Mouse (Mus musculus) cerebellum, adult 9-11 months (tissue): ENCODE measurements around the gene Nexn.
"Not testable (repeated sequence)": the region's sequence is repeated elsewhere in the genome, so short reads cannot be mapped to it uniquely, and the experiment has no call there.

Experiments used
- DNase-seq: peaks from one replicate; pipeline ENCODE4 v3.0.0; 2022

Nexn gene

GRCm38 (mm10) chr3:152231333-152232100 lies 34.6 kb downstream of the Nexn start:
- DNase-seq, result no peak

DNA sequence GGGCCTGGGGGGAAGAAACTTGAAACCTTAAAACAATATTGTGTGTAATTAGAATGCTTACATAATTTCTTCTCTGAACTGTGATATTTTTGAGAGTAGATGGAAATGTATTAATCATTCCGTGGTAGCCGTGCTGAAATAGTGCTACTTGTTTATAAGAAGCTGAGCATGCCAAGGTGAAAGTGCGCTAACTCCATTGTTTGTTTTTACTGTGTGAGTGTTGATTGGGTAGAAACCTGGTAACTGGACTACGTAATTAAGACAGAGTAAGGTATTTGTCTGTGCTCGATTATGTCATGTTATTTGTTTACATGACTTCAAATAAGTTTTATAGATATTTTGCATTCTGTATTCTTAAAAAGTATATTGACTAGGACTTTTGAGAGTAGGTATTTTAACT lies 36.9 kb downstream of the Nexn start:
- no peak for DNase-seq

- no peak for DNase-seq
Observed at GRCm38 (mm10) chr3:152228843-152229242, 37.3 kb downstream of the Nexn start.

DNA sequence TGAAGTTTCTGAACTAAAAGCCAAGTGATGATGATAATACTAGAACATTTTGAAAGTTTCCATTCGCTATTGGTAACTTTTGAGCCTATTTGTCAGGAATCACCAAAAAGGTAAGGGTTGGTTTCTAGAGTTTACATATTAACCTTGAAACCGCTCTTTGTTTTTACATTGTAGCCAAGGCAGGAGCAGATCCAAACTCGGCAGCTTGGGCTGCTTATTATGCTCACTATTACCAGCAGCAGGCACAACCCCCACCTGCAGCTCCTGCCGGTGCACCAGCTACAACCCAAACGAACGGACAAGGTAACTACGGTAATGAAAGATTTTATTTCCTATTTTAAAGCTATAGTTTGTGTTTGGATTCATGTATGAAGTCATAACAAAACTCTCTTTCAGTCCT lies 40.2 kb downstream of the Nexn start:
- no peak for DNase-seq

DNA sequence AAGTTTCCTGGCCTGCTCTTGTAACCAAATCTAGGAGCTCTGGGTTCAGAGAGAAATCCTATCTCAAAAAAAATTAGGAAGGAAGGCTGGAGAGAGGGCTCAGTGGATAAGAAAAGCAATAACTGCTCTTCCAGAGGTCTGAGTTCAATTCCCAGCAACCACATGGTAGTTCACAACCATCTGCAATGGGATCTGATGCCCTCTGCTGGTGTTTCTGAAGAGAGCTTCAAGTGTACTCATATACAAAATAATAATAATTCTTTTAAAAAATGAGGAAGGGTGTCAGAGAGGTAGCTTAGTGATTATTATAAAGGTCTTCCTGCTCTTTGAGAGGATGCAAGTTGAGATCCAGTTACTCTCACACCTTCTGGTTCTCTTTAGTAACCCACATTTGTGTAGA lies 41.2 kb downstream of the Nexn start:
- DNase-seq, result no peak

- no peak for DNase-seq
Observed at GRCm38 (mm10) chr3:152213416-152213815, 52.7 kb downstream of the Nexn start.

- DNase-seq, result no peak
Observed at GRCm38 (mm10) chr3:152211731-152212279, 54.3 kb downstream of the Nexn start.

- DNase-seq, result peak; percentile 74
Observed at GRCm38 (mm10) chr3:152210728-152211391, 55.3 kb downstream of the Nexn start.

DNA sequence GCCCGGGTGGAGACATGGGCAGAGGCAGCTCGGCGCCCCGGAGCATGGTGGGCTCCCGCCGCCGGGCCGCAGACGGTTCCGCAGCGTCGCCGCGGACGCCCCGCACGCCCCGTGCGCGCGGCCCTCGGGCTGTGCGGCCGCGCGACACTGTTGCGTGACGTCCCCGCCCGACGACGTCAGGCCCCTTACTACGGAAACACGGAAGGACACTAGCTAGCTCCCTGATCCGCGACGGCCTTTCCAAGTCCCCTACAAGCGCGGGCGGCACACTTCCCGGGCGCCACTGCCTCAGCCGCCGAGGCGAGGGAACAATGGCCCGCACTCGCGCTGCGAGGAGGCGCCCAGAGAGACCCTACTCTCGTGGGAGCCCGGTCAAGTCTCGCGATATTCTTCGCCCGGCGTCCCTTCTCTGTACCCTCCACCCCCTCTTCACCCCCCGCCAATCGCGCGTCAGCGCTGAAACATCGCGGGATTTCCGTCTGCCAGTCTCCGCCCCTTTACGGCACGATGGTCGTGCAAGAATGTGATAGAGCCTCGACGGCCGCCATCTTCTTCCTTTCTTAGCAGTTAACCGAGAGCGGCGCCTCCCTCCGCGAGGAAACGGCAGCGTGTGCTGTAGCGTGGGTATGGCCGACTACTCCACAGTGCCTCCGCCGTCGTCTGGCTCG lies 56.0 kb downstream of the Nexn start, which contains the start of the genes Dnajb4 and Fubp1:
TSS of gene Dnajb4 (minus strand) at position 336 of the 668 bp plus-strand sequence.
TSS of gene Fubp1 (plus strand) at position 456 of the 668 bp plus-strand sequence.
- peak; percentile 99 for DNase-seq

DNA sequence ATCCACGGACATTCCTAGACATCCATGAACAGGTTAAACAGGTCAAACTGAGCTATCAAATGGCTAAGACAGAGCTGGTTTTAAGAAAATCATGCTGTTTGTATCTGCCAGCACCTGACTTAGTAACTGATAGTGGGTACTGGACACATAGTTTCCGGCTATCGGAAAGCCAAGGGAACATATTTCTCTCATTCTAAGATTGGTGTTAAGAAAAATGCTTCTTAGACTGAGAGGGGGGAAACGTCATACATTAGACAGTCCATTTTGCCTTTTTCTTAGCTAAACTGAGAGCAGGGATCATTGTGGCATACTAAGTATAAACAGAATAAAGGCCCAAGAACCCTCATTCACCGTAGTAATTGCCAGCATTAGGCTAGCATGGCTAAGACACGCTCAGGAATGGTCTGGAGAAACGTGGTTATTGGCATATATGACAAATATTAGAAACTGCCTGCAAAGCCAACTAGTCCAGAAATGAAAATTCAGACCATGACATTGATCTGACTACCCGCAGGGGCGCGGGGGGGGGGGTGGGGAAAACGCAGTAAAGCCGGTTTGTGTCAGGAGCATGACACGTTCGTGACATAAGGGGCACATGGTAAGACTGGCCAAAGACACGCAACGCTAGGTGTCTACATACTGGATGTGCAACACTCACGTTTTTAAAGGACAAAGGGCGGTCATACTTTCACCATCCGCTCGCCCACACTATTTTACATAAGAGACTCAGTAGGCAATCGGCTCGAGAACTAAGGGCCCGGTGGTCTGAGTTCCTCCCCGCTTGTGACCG lies 56.8 kb downstream of the Nexn start:
- no peak for DNase-seq

DNA sequence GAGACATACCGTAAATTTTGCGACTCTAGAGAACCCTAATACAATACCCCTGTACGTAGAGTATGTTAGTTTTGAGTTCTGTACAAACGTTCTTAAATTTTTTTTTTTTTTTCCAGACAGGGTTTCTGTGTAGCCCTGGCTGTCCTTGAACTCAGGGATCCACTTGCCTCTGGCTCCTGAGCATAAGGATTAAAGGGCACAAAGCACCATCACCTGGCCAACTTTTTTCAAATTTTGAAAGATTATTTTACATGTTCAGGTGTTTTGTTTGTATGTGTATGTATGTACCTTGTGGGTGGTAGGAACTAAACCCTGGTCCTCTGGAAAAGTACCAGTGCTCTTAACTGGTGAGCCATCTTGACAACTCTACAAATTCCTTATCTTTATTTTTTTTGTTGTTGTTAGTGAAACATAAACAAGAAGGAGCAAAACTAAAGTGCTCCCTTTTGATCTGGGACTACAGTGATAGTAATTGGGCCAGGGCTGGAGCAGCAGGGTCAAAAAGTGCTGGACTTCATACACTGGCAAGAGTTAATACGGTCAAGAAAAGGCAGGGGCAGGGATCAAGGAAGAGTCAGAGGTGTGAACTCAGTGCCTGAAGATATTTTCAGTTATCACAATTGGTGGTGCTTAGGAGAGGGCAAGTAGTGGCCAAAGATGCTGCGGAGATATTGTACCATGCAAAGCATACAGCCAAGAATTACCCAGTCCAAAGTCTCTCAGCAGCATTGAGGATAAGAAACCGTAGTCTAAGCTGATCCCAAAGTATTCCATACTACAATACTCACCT lies 57.9 kb downstream of the Nexn start:
- peak; percentile 22 for DNase-seq

DNA sequence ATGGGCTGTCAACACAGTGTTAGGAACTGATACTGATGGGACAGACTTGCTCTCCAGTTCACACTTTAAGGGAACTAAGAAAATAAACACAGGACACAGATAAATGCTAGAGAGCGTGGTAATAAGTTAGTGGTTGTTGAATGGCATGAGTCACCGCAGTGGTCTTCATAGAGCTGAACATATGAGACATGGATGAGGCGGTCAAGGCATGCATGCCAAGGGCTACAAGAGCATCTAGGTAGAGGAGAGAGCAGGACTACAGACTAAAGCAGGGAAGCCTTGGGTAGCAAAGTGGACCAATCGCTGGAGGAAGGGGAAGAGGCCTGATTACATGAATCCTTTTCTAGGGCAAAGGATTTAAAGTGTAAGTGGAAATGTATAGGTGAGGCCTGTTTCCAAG lies 59.0 kb downstream of the Nexn start:
- DNase-seq, result no peak

DNA sequence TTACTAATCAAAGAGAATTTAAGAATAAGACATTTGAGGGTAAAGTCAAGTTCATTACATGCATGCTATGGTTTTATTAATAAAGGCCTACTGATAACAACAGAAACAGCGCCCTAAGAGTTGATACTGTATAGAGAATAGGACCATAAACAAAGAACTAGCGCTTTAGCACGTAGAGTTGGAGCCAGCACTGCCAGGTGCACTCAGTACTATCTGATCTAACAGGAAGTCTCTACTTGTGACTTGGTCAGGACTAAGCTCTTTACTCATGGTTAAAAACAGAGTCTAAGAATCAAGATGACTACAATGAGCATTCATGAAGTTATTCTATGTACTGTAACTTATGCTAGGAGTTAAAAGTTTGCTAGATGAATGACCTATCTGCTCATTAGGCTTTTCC lies 61.6 kb downstream of the Nexn start:
- DNase-seq, result no peak

GRCm38 (mm10) chr3:152203996-152204395 lies 62.2 kb downstream of the Nexn start:
- no peak for DNase-seq

DNA sequence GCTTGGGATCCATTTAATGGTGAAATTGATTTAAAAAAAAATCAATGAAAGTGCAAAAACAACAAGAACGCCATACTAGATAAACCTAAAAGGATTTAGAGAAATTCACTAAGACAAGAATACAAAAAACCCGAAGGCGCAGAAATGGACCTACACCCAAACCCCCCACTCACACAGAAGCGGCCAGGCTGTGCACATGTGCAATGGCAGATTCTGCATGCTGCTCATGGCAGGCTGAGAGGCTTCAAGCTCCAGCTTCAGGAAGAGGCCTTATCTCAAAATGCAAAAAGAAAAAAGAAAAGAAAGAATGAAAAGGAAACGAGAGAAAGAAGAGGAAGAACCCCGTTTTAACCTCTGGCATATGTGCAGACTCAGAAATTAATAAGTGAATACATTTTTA lies 62.7 kb downstream of the Nexn start:
- no peak for DNase-seq

DNA sequence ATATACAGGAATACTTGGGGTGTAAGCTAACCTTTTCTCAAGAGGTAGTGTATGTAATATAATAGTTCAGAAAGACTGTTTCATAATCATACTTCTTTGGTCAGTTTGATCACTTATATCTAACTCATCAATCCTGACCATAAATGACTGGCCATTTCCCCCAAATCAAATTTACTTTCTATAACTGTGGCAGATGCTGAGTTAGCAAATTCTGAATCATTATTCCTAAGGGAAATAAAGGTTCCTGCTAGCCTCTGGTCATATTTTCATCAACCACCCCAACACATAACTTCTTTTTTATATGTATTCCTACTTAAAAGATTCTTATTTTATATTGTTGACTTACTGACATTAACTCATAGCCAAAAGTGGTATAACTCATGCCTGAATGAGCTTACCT lies 63.2 kb downstream of the Nexn start:
- DNase-seq, result no peak

- no peak for DNase-seq
Observed at GRCm38 (mm10) chr3:152201651-152202050, 64.5 kb downstream of the Nexn start.

DNA sequence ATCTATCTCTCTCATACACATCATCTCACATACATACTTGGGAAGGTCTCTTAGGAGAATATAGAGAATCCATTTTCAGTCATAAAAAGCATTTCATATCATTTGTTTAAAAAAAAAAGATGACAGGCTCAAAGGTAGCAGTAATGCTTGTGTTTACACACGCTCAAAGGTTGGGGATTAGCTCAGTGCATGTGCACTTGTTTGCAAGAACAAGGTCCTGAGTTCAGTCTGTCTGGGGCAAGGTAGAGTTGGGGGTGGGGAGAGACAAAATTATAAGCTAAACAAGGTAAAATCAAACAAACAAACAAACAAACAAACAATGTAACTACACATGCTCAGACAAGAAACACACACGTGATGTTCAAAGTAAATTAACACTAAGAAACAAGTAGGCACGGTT lies 65.0 kb downstream of the Nexn start:
- no peak for DNase-seq

DNA sequence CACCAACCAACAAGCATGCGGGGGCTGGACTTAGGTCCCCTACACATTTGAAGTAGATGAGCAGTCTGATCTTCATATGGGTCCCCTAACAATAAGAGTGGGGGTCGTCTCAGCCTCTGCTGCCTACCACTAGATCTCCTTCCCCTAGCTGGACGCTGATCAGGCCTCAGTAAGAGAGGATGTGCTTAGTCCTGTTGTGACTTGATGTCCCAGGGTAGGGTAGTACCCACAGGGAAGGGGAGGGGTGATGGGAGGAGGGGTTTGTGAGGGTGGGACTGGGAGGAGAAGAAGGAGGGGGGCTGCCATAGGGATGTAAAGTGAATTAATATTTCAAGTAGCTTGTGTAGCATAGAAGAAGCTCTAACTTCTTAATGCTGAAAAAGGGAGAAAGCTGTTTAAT lies 67.0 kb downstream of the Nexn start:
- DNase-seq, result no peak

DNA sequence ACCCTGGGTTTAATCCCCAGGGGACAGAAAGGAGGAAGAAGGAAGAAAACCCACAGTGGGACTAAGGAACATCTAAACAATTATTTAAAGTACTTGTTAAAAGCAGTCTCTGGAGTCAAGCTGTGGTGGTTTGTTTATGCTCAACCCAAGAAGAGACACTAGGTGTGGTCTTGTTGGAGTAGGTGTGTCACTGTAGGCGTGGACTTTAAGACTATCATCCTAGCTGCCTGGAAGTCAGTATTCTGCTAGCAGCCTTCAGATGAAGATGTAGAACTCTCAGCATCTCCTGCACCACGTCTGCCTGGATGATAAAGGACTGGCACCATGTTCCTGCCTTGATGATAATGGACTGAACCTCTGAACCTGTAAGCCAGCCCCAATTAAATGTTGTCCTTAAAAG lies 68.9 kb downstream of the Nexn start:
- not testable (repeated sequence) for DNase-seq

- peak; percentile 86 for DNase-seq
Observed at GRCm38 (mm10) chr3:152193635-152194097, 72.5 kb downstream of the Nexn start.

DNA sequence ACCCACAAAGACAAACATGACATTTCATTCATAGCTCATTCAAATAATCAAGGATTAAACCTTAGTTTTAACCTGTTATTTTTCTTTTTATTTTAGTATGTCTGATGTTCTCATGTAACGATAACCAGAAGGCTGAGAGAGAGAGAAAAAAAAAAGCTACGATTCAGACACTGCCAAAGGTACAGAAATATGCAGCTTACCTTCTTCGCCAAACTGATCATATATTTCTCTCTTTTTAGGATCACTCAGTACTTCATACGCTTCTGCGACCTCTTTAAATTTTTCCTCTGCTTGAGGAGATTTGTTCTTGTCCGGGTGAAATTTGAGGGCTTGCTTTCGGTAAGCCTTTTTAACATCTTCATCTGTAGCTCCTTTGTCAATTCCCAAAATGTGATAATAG lies 73.0 kb downstream of the Nexn start:
- no peak for DNase-seq
